1 mouse cellular context compared by ENCODE assay signal in genomic region chr11:106025774-106026173, GRCm38 (mm10).
TF ChIP-seq lines count a peak whose summit lies in the region.

No protein-coding gene starts in this region.

TF ChIP-seq in MEL, 35 proteins besides CTCF, POLR2A, EP300 and RAD21:
- TF ChIP-seq TCF12 (IDR thresholded peaks at IDR 0.05; ENCODE audit: low read depth, low read length): peak; percentile 87
- TF ChIP-seq RCOR1 (IDR thresholded peaks at IDR 0.05; ENCODE audit: low read depth, low read length): peak; percentile 64
- TF ChIP-seq MXI1 (IDR thresholded peaks at IDR 0.05; ENCODE audit: low read depth, low read length): no peak
- 0 out of 2 replicates have a peak, but pooled peaks have one; percentile 23 for TF ChIP-seq JUND (IDR thresholded peaks at IDR 0.05; ENCODE audit: low read depth, low read length)
- TF ChIP-seq TAL1 (IDR thresholded peaks at IDR 0.05; ENCODE audit: low read length): peak; percentile 56; the same call in 1 of the 2 replicates
- TF ChIP-seq ETS1 (IDR thresholded peaks at IDR 0.05; ENCODE audit: low read depth, low read length): peak; percentile 80
- peak; percentile 97 for TF ChIP-seq GATA1 (IDR thresholded peaks at IDR 0.05; ENCODE audit: low read depth, low read length)
- no peak for TF ChIP-seq USF1 (IDR thresholded peaks at IDR 0.05; ENCODE audit: low read depth, low read length)
